Mouse (Mus musculus) hindbrain, embryonic 11.5 days (tissue): ENCODE data around the gene Wdr37. TPM values are rescaled to one million over a fixed set of nuclear protein-coding genes. Genes with fewer than 3 reads are reported as not detected.
"Not testable (repeated sequence)": the region's sequence is repeated elsewhere in the genome, so short reads cannot be mapped to it uniquely, and the experiment has no call there.

Experiments used
- ATAC-seq: fragments of 200-750 bp; cut with Nextera tagmentation; 2 replicates; pipeline ENCODE4 v1.8.0; 2017; ENCODE audit warnings: mild to moderate bottlenecking, moderate TSS enrichment, moderate library complexity; ENCODE audit not compliant: low FRiP score
- DNase-seq: peaks from one replicate; pipeline ENCODE4 v3.0.0-alpha.2; 2015; ENCODE audit warnings: low spot score
- H3K27ac ChIP-seq: fragments of 300-500 bp; sonication (generic); 2 replicates; pipeline ENCODE4 v1.5.1; 2014; ENCODE audit warnings: mild to moderate bottlenecking, low read depth, low read length
- H3K27me3 ChIP-seq: fragments of 300-500 bp; sonication (generic); 2 replicates; pipeline ENCODE4 v1.6.1; 2014; ENCODE audit warnings: mild to moderate bottlenecking, low read length, moderate library complexity, mixed read lengths; ENCODE audit not compliant: control insufficient read depth, insufficient read depth
- H3K36me3 ChIP-seq: fragments of 300-500 bp; sonication (generic); 2 replicates; pipeline ENCODE4 v1.6.1; 2014; ENCODE audit warnings: mild to moderate bottlenecking, low read length, moderate library complexity, mixed read lengths; ENCODE audit not compliant: control insufficient read depth, insufficient read depth
- H3K4me1 ChIP-seq: fragments of 300-500 bp; sonication (generic); replicated peaks from 2 replicates; pipeline ENCODE4 v1.6.1; 2014; ENCODE audit warnings: low read length, mixed read lengths; ENCODE audit not compliant: control insufficient read depth, insufficient read depth
- H3K4me2 ChIP-seq: fragments of 300-500 bp; sonication (generic); replicated peaks from 2 replicates; pipeline ENCODE4 v1.6.1; 2014; ENCODE audit warnings: mild to moderate bottlenecking, low read depth, low read length
- H3K4me3 ChIP-seq: fragments of 300-500 bp; sonication (generic); 2 replicates; pipeline ENCODE4 v1.5.1; 2014; ENCODE audit warnings: low read depth, low read length
- H3K9ac ChIP-seq: fragments of 300-500 bp; sonication (generic); 2 replicates; pipeline ENCODE4 v1.6.1; 2014; ENCODE audit warnings: low read depth, low read length
- H3K9me3 ChIP-seq: fragments of 300-500 bp; sonication (generic); 2 replicates; pipeline ENCODE4 v1.6.1; 2016; ENCODE audit warnings: low read length; ENCODE audit not compliant: control insufficient read depth
- WGBS: fragments of 180-500 bp; shearing (Covaris S2); extraction: QIAGEN DNeasy Blood & Tissue Kit; methylation state at CpG from one replicate; pipeline ENCODE4 v1.1.7; 2014; 5-methylcytosine and 5-hydroxymethylcytosine counted together
- polyA plus RNA-seq: library from polyadenylated mRNA; unstranded; fragments of >200 nt; fragmentation: Nextera tagmentation; extraction: Ambion mirVana; gene quantifications from 2 replicates; pipeline ENCODE4 v1.2.1, GENCODE M21; 2014

The Wdr37 gene
- polyA plus RNA-seq, 1 experiment from 2014 or later, result 48.2 TPM

DNA sequence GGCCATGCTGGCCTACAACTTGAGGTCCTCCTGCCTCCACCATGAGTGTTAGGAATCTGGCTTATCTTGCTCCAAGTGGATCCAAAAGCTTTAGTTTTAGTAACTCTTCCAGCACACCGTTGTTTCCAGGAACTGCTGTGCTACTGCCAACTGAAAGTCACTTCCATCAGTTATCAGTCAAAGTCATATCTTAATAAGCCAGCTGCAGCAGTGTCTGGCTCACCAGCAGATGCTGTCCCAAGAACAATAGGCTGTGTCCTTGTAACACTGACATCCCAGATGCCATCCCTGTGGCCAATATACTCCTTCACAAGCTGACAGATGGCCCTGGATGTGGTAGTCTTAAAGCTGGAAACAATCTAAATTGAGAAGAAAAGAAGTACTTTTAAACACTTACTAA, 22.4 kb downstream of the Wdr37 start:
- 65% methylated on average over 1 of the region's 1 CpGs for WGBS
- Histone ChIP-seq H3K4me2 (no peak overlapping the region), H3K4me3 (no peak overlapping the region), H3K4me1 (no peaks in the 10 kb centered on the region), H3K9ac (no peak overlapping the region), H3K9me3 (no peaks in the 10 kb centered on the region), H3K36me3 (peaks cover 4% of the 10 kb centered on the region; the same call in 1 of the 2 replicates), H3K27ac (no peak overlapping the region), H3K27me3 (no peaks in the 10 kb centered on the region)
- ATAC-seq (peak; percentile 70), DNase-seq (peak; percentile 18)

DNA sequence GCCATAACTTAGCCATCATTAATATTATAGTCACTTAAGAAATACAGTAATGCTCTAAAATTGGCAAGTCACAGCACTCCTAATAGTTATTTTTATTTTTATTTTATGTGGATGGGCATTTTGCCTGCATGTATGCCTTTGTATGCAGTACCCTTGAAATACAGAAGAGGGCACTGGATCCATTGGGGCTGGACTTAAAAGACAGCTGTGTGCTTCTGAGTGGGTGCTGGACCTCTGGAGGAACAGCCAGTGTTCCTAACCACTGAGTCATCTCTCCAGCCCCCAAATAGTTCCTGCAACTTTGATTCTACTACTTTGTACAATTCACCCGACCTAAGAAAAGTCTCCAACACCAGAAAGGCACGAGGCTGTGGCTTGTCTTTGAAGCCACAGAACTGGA, 24.0 kb downstream of the Wdr37 start:
- Histone ChIP-seq H3K9ac (no peak overlapping the region), H3K4me2 (no peak overlapping the region), H3K36me3 (peaks cover 4% of the 10 kb centered on the region; the same call in 1 of the 2 replicates), H3K27me3 (no peaks in the 10 kb centered on the region), H3K27ac (no peak overlapping the region), H3K9me3 (no peaks in the 10 kb centered on the region), H3K4me1 (no peaks in the 10 kb centered on the region), H3K4me3 (no peak overlapping the region)
- no peak for ATAC-seq
- peak; percentile 15 for DNase-seq
- WGBS, result 55% methylated on average over 2 of the region's 2 CpGs

DNA sequence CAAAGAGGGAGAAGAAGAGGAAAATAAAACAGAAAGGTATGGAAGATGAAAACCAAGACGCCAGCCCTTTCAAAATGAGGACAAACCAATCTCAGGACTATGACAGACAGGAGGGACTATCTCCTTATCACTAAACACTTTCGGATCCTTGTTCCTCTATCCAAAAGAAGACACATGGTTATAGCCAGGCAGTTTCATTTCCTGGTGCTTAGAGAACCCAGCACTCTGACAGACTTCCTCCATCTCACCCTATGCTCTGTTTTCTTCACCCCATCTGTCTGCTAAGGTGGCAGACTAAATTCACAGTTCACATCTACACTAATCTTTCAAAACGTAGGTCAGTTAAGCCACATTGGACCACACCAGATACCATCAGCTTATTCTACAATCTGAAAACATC, 29.4 kb downstream of the Wdr37 start:
- Histone ChIP-seq H3K27ac (no peak overlapping the region), H3K9ac (no peak overlapping the region), H3K27me3 (no peaks in the 10 kb centered on the region), H3K4me2 (no peak overlapping the region), H3K4me1 (no peaks in the 10 kb centered on the region), H3K9me3 (no peaks in the 10 kb centered on the region), H3K36me3 (0 out of 2 replicates have a peak, but pooled peaks cover 2% of the 10 kb centered on the region), H3K4me3 (no peak overlapping the region)
- ATAC-seq (no peak), DNase-seq (no peak)
- WGBS, result 93% methylated on average over 3 of the region's 3 CpGs

DNA sequence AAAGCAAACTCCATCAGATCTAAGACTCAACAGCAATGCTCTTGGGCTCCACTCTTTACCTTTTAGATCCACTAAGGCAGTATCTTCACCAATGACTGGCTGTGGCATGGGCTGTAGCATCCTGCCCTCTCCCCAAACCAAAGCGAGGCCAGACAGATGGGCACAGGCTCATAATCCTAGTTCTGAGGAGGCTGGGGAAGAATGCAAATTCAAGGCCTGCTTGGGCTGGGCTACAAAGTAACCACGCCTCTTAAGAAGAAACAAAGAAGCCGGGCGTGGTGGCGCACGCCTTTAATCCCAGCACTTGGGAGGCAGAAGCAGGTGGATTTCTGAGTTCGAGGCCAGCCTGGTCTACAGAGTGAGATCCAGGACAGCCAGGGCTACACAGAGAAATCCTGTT, 29.9 kb downstream of the Wdr37 start:
- H3K4me2 ChIP-seq, H3K9me3 ChIP-seq, H3K4me1 ChIP-seq, H3K27me3 ChIP-seq, ATAC-seq, H3K4me3 ChIP-seq, H3K27ac ChIP-seq, DNase-seq, H3K36me3 ChIP-seq, H3K9ac ChIP-seq: not testable (repeated sequence)
- WGBS, result 93% methylated on average over 7 of the region's 7 CpGs

DNA sequence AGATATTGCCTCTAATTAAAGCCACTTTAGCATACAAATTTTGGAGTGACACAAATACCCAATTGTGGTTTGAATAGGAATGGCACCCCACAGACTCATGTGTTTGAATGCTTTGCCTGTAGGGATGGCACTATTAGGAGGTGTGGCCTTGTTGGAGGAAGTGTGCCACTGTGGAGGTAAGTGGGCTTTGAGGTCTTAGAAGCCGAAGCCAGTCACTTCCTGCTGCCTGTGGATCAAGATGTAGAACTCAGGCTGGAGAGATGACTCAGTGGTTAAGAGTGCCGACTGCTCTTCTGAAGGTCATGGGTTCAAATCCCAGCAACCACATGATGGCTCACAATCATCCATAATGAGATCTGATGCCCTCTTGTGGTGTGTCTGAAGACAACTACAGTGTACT, 30.8 kb downstream of the Wdr37 start:
- no peaks in the 10 kb centered on the region for H3K4me1 ChIP-seq
- no peaks in the 10 kb centered on the region for H3K27me3 ChIP-seq
- no peak overlapping the region for H3K4me2 ChIP-seq
- ATAC-seq (no peak), DNase-seq (no peak)
- 0 out of 2 replicates have a peak, but pooled peaks cover 2% of the 10 kb centered on the region for H3K36me3 ChIP-seq
- H3K9ac ChIP-seq, result no peak overlapping the region
- WGBS, result 98% methylated on average over 2 of the region's 2 CpGs
- H3K9me3 ChIP-seq, result no peaks in the 10 kb centered on the region
- no peak overlapping the region for H3K4me3 ChIP-seq
- H3K27ac ChIP-seq, result no peak overlapping the region

DNA sequence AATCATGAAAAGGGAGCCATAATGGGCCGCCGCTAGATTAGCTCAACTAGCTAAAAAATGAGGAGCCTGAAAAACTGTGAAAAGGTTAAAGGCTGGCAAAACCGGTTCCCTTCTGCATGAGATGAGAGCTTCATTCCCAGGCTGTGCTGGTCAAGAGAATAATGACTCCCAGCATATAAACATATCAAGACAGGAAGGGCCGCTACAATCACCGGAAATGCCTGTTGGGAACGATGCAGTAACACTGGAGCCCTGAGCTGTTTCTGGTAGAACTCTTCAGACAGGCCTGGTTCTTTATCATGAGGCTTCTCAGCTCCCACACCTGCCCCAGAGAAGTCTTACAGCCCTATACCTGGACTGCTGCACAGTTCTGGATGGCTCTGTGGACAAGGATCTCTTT, 31.8 kb downstream of the Wdr37 start:
- Histone ChIP-seq H3K4me3 (no peak overlapping the region), H3K27ac (no peak overlapping the region), H3K4me2 (no peak overlapping the region), H3K27me3 (no peaks in the 10 kb centered on the region), H3K9me3 (no peaks in the 10 kb centered on the region), H3K4me1 (no peaks in the 10 kb centered on the region), H3K9ac (no peak overlapping the region), H3K36me3 (0 out of 2 replicates have a peak, but pooled peaks cover 2% of the 10 kb centered on the region)
- DNase-seq, result no peak
- no peak for ATAC-seq
- WGBS, result 81% methylated on average over 6 of the region's 6 CpGs

DNA sequence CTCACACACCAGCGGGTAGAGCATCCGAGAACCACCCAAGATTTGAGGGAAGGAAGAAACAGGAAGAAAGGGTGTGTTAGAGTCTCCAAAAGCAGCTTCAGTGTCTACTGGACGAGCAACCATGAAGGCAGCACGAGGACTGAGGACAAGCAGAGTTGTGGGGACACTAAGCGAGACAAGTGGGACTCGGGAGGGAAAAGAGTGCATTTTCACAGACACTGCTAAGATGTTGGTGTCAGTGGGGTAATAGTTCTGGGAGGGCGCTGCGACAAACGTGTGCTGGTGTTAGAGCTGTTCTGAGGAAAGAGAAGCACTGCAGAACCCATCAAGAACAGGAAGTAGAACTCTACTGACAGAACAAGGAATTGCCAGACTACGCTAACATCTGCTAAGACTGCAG, 32.6 kb downstream of the Wdr37 start:
- Histone ChIP-seq H3K27ac (no peak overlapping the region), H3K4me3 (no peak overlapping the region), H3K4me1 (no peaks in the 10 kb centered on the region), H3K9ac (no peak overlapping the region), H3K4me2 (no peak overlapping the region), H3K36me3 (0 out of 2 replicates have a peak, but pooled peaks cover 2% of the 10 kb centered on the region), H3K27me3 (no peaks in the 10 kb centered on the region), H3K9me3 (no peaks in the 10 kb centered on the region)
- no peak for ATAC-seq
- DNase-seq, result no peak
- 91% methylated on average over 10 of the region's 10 CpGs for WGBS

DNA sequence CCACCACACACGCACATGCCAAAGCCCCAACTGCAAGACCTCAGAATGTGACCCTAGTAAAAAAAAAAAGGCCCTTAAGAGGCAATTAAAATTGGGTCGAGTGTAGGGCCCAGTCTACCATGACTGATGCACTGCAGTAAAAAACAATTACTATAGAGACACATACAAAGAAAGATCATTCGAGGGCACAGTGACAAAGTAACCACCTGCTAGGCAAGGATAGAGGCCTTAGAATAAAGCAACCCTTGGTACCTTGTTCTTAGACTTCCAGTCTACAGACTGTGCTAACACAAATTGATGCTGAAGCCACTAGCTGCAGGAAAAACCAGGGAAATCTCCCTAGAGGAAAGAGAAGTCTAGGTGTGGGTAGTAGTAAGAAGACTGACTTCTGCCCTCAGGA, 33.3 kb downstream of the Wdr37 start:
- no peak overlapping the region for H3K4me2 ChIP-seq
- no peak overlapping the region for H3K4me3 ChIP-seq
- H3K9ac ChIP-seq, result no peak overlapping the region
- H3K36me3 ChIP-seq, result 0 out of 2 replicates have a peak, but pooled peaks cover 2% of the 10 kb centered on the region
- WGBS, result 37% methylated on average over 3 of the region's 3 CpGs
- H3K9me3 ChIP-seq, result no peaks in the 10 kb centered on the region
- no peak overlapping the region for H3K27ac ChIP-seq
- no peaks in the 10 kb centered on the region for H3K27me3 ChIP-seq
- ATAC-seq, result no peak
- DNase-seq, result no peak
- H3K4me1 ChIP-seq, result no peaks in the 10 kb centered on the region

DNA sequence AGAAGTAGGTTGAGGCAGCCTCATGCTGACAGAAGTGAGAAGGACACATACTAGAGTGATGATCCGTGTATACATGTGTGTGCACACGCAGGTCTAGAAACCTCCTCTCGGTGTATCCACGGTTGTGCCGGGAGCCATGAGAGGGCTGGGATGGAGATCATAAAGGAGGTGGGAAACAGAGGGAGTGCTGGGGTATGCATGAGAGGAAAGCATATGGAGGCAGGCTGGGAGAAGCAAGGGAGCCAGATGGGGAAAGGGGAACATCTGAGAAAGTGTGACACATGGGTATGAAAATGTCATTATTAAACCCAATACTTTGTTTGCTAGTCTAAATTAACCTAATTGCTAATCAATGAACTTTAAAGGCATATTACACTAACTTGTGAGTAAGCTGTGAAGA, 37.1 kb downstream of the Wdr37 start:
- 92% methylated on average over 5 of the region's 5 CpGs for WGBS
- H3K36me3 ChIP-seq, result no peaks in the 10 kb centered on the region; the same call in 1 of the 2 replicates
- H3K9me3 ChIP-seq, result no peaks in the 10 kb centered on the region
- no peaks in the 10 kb centered on the region for H3K4me1 ChIP-seq
- ATAC-seq (no peak), DNase-seq (no peak)
- no peak overlapping the region for H3K4me2 ChIP-seq
- H3K4me3 ChIP-seq, result no peak overlapping the region
- H3K27ac ChIP-seq, result no peak overlapping the region
- H3K9ac ChIP-seq, result no peak overlapping the region
- H3K27me3 ChIP-seq, result no peaks in the 10 kb centered on the region
